Mouse (Mus musculus): ENCODE measurements around the gene Glrx5. TPM values are rescaled to one million over a fixed set of nuclear protein-coding genes. Genes with fewer than 3 reads are reported as not detected.

Gene Glrx5
- polyA plus RNA-seq, 1 experiment = 13.8 TPM

DNA sequence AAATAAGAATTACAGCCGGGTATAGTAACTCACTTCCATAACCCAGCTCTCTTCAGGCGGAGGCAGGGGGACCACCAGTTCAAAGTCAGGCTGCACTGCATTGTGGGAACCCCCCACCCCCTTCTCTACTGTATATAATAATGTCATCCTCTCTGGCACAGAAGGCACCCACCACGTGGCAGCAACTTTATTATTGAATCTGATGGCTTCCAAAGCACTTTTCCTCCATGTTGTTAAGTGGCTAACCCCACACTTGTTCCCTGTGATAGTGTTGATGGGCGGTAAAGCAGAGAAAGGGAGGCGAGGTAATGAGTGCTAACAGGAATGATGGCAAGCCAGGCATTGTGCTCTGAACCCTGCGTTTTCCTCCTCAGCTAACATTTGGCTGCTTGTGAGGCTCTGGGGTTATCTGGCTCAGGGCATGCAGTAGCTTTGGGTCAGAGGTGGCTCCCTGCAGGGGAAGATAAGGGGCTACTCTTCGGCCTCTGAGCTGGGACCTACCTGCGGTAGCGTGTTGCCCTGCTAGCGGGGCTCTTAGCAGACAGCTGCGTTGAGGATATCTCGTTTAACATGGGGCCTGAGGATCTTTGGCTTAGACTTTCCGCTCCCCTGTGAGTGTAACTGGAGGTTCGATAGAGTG, 1.8 kb downstream of the Glrx5 start:
- no peak overlapping the region for H3K27ac ChIP-seq (ENCODE audit: control insufficient read depth, insufficient read depth, low read depth, low read length)
- TF ChIP-seq POLR2A (IDR thresholded peaks at IDR 0.05; ENCODE audit: control insufficient read depth, low read depth, low read length) (no peak), CTCF (IDR thresholded peaks at IDR 0.05; ENCODE audit: control insufficient read depth, insufficient read depth, insufficient replicate concordance, low read depth, low read length) (no peak)
- H3K4me1 ChIP-seq (ENCODE audit: control insufficient read depth, insufficient read depth, low read length) = peaks cover 13% of the 10 kb centered on the region

GRCm38 (mm10) chr12:105038211-105038610, 5.7 kb downstream of the Glrx5 start:
- Histone ChIP-seq H3K36me3 (ENCODE audit: control insufficient read depth, insufficient read depth, low read length) (no peaks in the 10 kb centered on the region), H3K27ac (ENCODE audit: control insufficient read depth, insufficient read depth, low read depth, low read length) (no peak overlapping the region)
- TF ChIP-seq CTCF (IDR thresholded peaks at IDR 0.05; ENCODE audit: control insufficient read depth, insufficient read depth, insufficient replicate concordance, low read depth, low read length) (no peak), POLR2A (IDR thresholded peaks at IDR 0.05; ENCODE audit: control insufficient read depth, low read depth, low read length) (no peak)

More for the DNA sequence above, 1.8 kb downstream of the Glrx5 start:
- Histone ChIP-seq H3K36me3 (ENCODE audit: control insufficient read depth, insufficient read depth, low read length) (no peaks in the 10 kb centered on the region), H3K4me3 (ENCODE audit: control insufficient read depth, low read depth, low read length) (no peak overlapping the region), H3K27me3 (ENCODE audit: control insufficient read depth, insufficient read depth, low read length) (no peaks in the 10 kb centered on the region)

DNA sequence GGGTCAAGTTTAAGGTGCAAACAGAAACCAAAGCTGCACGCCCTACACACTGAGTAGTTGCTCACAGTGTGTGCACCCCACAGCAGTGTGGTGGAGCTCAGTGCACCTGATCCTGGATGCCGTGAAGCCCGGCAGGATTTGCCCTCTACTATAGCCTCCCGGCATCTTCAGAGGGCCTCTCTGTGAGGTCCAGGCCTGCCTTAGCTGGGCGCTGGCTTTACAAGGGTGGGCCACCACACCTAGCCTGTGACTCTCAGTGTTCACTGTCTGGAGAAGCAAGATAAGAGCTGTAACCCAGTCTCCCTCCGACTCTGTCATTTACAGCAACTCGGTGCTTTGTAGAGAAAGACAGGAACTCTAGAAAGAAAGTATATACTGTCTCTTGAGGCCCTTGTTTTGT, 6.4 kb downstream of the Glrx5 start:
- H3K4me1 ChIP-seq (ENCODE audit: control insufficient read depth, insufficient read depth, low read length) = peaks cover 7% of the 10 kb centered on the region
- H3K27ac ChIP-seq (ENCODE audit: control insufficient read depth, insufficient read depth, low read depth, low read length) = no peak overlapping the region
- no peaks in the 10 kb centered on the region for H3K27me3 ChIP-seq (ENCODE audit: control insufficient read depth, insufficient read depth, low read length)
- no peaks in the 10 kb centered on the region for H3K36me3 ChIP-seq (ENCODE audit: control insufficient read depth, insufficient read depth, low read length)
- TF ChIP-seq CTCF (IDR thresholded peaks at IDR 0.05; ENCODE audit: control insufficient read depth, insufficient read depth, insufficient replicate concordance, low read depth, low read length) = no peak
- no peak for TF ChIP-seq POLR2A (IDR thresholded peaks at IDR 0.05; ENCODE audit: control insufficient read depth, low read depth, low read length)
- no peak overlapping the region for H3K4me3 ChIP-seq (ENCODE audit: control insufficient read depth, low read depth, low read length)

More at GRCm38 (mm10) chr12:105038211-105038610, 5.7 kb downstream of the Glrx5 start:
- peaks cover 11% of the 10 kb centered on the region for H3K4me1 ChIP-seq (ENCODE audit: control insufficient read depth, insufficient read depth, low read length)
- no peak overlapping the region for H3K4me3 ChIP-seq (ENCODE audit: control insufficient read depth, low read depth, low read length)
- H3K27me3 ChIP-seq (ENCODE audit: control insufficient read depth, insufficient read depth, low read length) = no peaks in the 10 kb centered on the region

- Histone ChIP-seq H3K27ac (ENCODE audit: control insufficient read depth, insufficient read depth, low read depth, low read length) (no peak overlapping the region), H3K36me3 (ENCODE audit: control insufficient read depth, insufficient read depth, low read length) (no peaks in the 10 kb centered on the region), H3K4me1 (ENCODE audit: control insufficient read depth, insufficient read depth, low read length) (peaks cover 7% of the 10 kb centered on the region), H3K27me3 (ENCODE audit: control insufficient read depth, insufficient read depth, low read length) (no peaks in the 10 kb centered on the region), H3K4me3 (ENCODE audit: control insufficient read depth, low read depth, low read length) (no peak overlapping the region)
- TF ChIP-seq POLR2A (IDR thresholded peaks at IDR 0.05; ENCODE audit: control insufficient read depth, low read depth, low read length) = no peak
- TF ChIP-seq CTCF (IDR thresholded peaks at IDR 0.05; ENCODE audit: control insufficient read depth, insufficient read depth, insufficient replicate concordance, low read depth, low read length) = no peak
Observed at GRCm38 (mm10) chr12:105039578-105040289, 7.2 kb downstream of the Glrx5 start.

GRCm38 (mm10) chr12:105040950-105041349, 8.5 kb downstream of the Glrx5 start:
- no peaks in the 10 kb centered on the region for H3K36me3 ChIP-seq (ENCODE audit: control insufficient read depth, insufficient read depth, low read length)

GRCm38 (mm10) chr12:105043081-105043480, 10.6 kb downstream of the Glrx5 start:
- H3K27ac ChIP-seq (ENCODE audit: control insufficient read depth, insufficient read depth, low read depth, low read length) = no peak overlapping the region
- no peaks in the 10 kb centered on the region for H3K36me3 ChIP-seq (ENCODE audit: control insufficient read depth, insufficient read depth, low read length)
- no peak overlapping the region for H3K4me3 ChIP-seq (ENCODE audit: control insufficient read depth, low read depth, low read length)
- H3K27me3 ChIP-seq (ENCODE audit: control insufficient read depth, insufficient read depth, low read length) = no peaks in the 10 kb centered on the region
- TF ChIP-seq POLR2A (IDR thresholded peaks at IDR 0.05; ENCODE audit: control insufficient read depth, low read depth, low read length) (no peak), CTCF (IDR thresholded peaks at IDR 0.05; ENCODE audit: control insufficient read depth, insufficient read depth, insufficient replicate concordance, low read depth, low read length) (no peak)
- H3K4me1 ChIP-seq (ENCODE audit: control insufficient read depth, insufficient read depth, low read length) = peaks cover 7% of the 10 kb centered on the region

More at GRCm38 (mm10) chr12:105040950-105041349, 8.5 kb downstream of the Glrx5 start:
- Histone ChIP-seq H3K27me3 (ENCODE audit: control insufficient read depth, insufficient read depth, low read length) (no peaks in the 10 kb centered on the region), H3K4me1 (ENCODE audit: control insufficient read depth, insufficient read depth, low read length) (peaks cover 7% of the 10 kb centered on the region), H3K27ac (ENCODE audit: control insufficient read depth, insufficient read depth, low read depth, low read length) (no peak overlapping the region), H3K4me3 (ENCODE audit: control insufficient read depth, low read depth, low read length) (no peak overlapping the region)
- TF ChIP-seq CTCF (IDR thresholded peaks at IDR 0.05; ENCODE audit: control insufficient read depth, insufficient read depth, insufficient replicate concordance, low read depth, low read length) (no peak), POLR2A (IDR thresholded peaks at IDR 0.05; ENCODE audit: control insufficient read depth, low read depth, low read length) (no peak)

- peaks cover 6% of the 10 kb centered on the region for H3K4me1 ChIP-seq (ENCODE audit: control insufficient read depth, insufficient read depth, low read length)
- no peak overlapping the region for H3K27ac ChIP-seq (ENCODE audit: control insufficient read depth, insufficient read depth, low read depth, low read length)
- no peaks in the 10 kb centered on the region for H3K36me3 ChIP-seq (ENCODE audit: control insufficient read depth, insufficient read depth, low read length)
- H3K4me3 ChIP-seq (ENCODE audit: control insufficient read depth, low read depth, low read length) = peak overlapping the region; percentile 68
- TF ChIP-seq POLR2A (IDR thresholded peaks at IDR 0.05; ENCODE audit: control insufficient read depth, low read depth, low read length) (peak; percentile 28; the same call in 1 of the 2 replicates), CTCF (IDR thresholded peaks at IDR 0.05; ENCODE audit: control insufficient read depth, insufficient read depth, insufficient replicate concordance, low read depth, low read length) (no peak)
- H3K27me3 ChIP-seq (ENCODE audit: control insufficient read depth, insufficient read depth, low read length) = no peaks in the 10 kb centered on the region
Observed at GRCm38 (mm10) chr12:105044775-105045174, 12.3 kb downstream of the Glrx5 start.

All from testis, adult 2 months (tissue).